Mouse (Mus musculus) cerebellum, adult 8-10 months (tissue): ENCODE measurements around the gene Lims1.
A peak's percentile ranks its signal among the peaks of the same experiment; 100 is the strongest.

ENCODE experiments used
- DNase-seq: peaks from one replicate; pipeline ENCODE4 v3.0.0; 2022

Gene Lims1

DNA sequence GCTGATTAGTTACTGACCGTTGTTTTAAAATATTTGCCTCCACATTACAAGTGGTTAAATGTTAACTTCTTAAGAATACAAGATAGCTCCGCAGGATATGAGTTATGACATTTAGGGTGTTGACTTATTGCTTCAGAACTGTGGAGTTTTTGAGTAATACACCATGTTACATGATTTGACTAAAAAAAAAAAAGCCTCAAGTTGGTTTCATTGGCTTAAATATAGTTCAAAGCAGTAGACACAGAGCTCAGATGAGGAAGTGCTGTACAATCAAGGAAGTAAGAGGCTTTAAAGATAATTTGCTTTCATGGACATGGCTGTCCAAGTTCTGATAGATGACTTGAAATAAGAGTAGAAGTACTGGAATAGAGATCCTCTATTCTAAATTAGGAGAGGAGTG is 28.4 kb downstream of the Lims1 start:
- no peak for DNase-seq

DNA sequence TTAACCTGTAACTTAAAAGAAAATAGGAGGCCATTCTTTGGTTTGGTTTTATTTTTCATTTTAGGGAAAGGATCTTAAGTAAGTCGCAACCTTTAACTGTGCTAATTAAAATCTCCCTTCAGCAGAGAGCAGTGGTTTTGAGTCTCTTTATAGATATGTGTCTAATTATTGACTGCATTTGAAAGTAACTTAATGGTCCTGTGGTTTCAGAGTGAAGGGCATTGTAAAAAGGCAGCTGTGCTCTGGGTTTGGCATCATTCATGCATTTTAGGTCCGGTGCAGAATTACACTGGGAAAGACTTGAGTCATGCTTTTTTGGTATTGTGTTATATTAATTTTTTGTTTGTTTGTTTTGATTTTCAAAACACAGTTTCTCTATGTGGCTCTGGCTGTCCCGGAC is 29.1 kb downstream of the Lims1 start:
- DNase-seq: no peak

DNA sequence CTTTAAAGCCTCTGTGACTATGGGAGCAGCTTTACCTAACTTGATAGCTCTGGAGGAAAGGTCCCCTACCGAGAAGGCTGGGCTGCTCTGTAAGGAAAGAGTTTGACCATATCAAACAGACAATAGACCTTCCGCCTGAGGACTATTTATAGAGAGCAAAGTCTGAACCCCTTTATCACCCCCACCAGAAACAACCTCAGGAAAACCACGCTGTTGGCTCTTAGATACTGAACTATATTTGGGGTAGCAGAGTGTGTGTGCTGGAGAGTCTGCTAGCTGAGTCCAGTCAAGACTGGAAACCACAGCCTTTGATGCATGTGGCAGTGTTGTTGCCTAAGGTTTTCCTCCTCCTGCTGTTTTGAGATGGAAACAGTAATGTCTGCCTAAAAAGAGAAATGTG is 31.3 kb downstream of the Lims1 start:
- DNase-seq: no peak

DNA sequence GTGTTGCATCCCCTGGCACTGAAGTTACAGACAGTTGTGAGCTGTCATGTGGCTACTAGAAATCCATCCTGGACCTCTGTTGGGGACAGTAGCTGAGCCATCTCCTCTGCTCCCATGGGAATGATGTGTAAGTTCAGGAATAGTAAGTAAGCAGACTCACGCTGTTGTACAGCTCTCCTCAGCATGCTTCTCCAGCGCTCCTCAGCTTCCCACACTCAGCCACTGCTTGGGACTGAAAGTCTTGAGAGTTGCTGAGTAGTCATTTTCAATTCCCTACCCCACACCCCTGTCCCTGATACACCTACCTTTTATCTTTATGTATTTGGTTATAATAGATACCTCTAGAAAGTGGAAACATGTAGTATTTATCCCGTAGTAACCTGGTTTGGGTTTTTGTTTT is 33.2 kb downstream of the Lims1 start:
- DNase-seq: no peak

DNA sequence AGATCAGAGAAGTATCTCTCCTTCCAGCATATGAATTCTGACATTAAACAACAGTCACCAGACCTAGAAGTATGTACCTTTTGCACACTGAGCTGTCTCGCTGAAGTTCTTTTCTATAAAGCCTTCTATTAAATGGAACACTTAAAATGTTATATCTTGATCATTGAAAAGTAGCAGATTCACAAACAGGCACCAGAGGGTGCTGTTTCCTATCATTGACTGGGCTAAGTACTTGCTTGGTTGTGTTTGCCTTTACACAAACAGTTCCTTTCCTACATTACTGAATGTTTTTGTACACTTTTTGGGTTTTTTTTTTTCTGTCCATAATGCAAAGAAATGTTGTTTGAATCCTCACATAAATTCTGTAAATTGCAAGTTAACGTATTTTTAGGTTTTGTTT is 35.9 kb downstream of the Lims1 start:
- peak; percentile 48 for DNase-seq

DNA sequence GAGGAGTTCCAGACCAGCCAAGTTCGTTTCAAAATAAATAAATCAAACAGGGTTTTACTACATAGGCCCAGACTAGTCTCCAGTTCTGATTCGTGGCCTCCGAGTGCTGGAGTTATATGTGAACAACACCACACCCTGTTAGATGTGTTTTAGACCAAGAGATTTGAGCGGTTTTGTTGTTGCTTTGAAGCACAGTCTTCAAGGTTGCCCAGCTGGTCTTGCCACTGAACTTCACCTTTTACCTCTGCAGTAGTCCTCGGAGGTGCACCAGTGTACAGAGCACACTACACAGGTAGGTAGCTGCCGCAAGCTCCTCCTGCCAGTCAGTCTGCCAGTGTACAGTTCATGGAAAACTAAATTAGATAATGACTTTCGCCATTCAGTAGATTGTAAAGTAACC is 36.7 kb downstream of the Lims1 start:
- DNase-seq: no peak

DNA sequence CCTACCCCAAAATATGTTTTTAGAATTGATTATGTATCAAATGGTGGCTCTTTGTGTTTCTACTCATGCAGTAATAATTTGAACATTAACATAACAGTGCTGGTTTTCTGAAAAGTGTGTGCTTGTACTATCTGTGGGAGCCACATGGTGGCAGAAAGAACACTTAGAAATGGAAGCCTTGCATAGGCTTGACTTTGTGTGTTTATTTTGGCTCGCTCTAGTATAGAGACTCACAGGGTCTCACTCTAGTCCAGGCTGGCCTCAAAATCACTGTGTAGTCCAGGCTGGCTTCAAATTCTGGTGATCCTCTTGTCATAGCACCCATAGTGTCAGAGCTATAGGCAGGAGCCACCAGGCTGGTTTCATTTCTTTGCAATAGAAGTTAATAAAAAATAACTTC is 39.5 kb downstream of the Lims1 start:
- DNase-seq: no peak

DNA sequence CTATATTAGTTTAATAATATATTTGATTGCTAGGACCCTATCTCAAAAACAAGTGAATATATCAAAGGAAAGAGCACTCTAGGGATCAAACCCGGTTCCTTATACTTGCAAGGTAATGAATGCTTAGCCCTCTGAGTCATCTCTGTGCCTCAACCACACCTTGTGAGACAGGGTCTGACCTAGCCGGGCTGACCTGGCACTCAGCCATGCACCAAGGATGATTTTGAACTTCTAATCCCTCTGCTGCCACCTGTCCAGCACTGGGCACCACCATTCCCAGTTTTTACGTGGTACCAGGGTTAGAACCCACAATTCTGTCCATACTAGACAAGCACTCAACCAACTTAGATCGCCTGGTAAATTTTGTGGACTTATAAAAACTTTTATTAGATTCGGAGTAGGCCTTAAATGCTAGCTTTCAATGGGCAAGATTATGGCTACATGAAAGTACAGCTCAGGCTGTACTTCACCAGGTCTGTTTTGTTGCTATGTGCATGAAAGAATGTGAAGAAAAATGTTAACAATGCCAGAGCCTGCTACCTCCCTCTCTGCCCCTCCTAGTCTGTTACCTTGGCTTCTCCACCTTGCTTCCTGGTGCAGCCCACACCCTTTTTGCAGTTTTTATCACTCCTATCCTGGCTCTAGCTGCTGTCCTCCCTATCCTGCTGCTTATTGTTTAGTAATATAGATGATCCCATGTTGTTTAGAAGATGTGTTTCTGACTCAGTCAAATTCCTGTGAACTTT is 41.7 kb downstream of the Lims1 start:
- no peak for DNase-seq

DNA sequence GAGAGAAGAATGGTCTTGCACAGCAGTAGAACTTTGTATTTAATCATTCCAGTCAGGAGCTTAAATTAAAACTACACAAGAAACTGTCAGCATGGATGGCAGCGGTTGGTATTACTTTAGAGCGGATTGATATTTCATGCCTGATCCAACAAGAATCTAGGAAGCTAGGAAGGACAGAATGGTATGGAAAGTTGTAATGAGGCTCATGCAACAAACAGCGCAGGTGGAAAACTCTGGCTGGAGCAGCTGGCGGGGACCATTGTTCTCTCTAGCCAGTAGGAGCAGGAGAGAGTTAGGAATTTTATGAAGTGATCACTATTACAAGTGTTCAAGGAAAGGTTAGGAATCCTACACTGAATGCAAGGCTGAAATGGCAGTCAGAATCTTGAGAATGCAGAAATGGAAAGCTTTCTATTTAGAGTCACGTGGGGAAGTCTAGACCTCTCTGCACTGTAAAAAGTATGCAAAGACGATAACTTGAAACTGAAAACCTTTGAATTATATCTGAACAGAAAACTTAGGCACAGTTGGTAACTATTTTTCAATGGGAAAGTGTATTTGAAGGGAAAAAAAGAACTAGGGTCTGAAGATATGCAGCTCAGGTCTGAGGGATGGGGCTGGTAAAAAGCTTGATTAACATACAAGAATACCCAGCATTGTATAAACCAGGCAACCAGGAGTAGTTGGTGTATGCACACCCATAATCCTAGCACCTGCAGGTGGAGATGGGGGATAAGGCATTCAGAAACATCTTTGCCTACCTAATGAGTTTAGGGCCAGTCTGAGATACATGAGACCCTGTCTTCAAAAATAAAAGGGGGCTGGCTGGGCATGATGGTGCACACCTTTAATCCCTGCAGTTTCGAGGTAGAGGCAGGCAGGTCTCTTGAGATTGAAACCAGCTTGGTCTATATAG is 45.8 kb downstream of the Lims1 start:
- no peak for DNase-seq

DNA sequence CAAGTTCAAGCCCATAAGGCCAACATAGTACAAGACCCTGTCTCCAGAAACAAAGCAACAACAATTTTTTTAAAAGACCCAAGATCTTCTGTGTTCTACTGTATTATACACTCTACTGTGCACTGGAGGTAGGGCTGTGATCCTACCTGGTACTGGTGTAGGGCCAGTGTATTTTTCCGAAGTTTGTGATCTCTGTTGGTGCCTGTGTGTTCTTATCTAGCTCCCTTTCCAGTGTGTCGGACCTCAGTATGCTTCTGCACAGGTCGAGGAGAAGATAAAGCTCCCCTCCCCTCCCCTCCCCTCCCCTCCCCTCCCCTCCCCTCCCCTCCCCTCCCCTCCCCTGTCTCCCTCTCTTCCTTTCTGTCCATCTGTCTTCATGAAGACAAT is 46.4 kb downstream of the Lims1 start:
- no peak for DNase-seq

DNA sequence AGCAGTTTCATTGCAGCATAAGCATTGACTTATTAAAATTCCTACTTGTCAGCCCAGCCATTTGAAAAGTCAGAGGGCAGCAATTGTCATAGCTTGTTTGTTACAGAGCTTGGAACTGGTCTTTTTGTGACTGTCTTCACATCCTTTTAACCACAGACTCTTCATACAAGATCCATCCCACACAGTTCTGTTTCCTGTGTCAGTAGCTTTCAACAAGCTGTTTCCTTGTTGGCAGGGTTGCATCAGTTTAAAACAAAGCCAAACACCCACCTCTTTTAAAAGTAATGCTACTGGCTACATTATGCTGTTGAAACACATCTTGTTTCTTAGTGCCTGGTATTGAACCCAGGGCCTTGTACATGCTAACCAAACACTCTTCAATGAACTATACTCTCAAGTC is 46.9 kb downstream of the Lims1 start:
- no peak for DNase-seq

DNA sequence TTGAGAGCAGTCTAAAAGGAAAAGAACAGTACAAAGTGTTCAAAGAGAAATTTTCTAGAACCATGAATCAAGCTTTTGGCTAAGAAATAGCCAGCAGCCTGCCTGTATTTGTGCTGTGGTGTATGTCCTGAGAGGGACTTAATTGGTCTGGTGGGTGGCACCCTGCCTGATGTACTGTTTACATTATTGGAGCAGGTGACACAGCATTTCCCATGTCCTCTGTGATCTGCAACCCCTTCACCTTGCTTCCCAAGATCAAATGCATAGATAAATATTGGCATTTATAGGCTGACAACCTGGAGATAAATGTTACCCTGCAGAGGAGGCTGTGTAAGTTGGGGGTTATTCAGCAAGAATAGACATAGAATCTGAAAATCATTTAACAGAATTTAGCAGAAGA is 47.3 kb downstream of the Lims1 start:
- no peak for DNase-seq

DNA sequence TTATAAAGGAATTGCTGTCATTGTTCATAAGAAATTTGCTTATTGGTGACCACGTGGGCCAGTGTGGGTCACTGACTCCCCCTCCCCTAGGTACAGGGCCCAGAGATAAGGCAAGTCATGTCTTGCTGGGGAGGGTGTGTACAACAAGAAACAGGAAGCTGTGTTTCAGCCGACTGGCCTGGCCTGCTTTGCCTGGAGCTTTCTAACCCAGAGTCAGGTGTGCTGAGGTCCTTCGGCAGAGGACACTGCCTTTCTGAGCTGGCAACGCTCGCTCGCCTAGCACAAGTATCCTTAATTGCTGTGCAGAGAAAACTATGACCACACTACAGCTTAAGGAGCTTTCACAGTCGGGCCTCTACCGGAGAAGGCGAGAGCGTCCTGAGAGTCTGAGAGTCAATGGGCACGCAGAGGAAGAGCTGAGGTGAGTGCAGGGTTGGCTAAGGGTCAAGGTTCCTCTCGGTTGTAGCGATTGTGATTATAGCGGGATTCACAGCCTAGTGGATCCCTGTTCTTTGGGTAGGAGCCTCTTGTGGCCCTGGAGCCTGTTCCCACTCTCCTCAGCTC is 48.1 kb downstream of the Lims1 start:
- DNase-seq: no peak

DNA sequence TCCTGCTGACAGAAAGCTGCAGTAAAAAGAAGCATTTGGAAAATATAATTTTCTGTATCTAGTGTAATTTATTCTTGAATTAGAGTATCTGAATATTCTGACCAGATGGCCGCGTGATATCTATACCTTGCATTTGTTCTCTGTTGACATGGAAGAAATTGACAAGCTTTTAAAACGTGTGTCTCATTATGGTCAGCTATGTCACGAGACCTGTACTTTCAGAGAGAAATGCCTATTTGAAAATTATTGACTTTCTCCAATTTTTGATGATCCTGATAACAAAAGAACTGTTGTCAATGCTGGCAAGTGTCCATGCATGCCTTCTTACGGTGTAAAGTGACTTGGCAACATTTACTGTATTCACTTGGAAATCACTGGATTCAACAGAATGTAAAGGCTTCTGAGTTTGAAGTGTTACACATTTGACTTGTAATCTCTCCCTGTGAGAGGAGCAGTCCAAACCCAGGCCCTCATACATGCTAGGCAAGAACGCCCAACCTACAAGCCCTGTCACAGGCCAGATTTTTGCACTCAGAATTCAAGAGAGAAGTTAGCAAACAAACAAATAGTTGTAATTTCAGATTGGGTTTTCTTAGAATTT is 49.3 kb downstream of the Lims1 start:
- no peak for DNase-seq

DNA sequence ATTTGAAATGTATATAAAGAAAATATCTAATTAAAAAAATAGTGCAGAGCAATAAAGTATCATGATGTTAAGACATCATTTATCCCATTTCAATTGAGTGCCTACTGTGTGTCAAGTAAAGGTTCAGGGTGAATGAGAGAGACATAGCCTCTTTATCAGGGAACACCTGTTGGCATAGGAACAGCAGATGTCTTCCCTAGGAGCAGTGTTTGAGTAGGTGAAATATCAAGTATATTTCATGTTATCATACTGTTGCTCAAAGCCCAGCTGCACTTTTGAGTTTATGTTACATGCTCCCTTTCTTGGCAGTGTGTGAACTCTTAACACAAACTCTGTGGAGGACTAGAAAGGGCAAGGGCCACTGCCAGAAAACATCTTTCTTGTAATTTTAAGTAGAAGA is 50.6 kb downstream of the Lims1 start:
- DNase-seq: no peak

DNA sequence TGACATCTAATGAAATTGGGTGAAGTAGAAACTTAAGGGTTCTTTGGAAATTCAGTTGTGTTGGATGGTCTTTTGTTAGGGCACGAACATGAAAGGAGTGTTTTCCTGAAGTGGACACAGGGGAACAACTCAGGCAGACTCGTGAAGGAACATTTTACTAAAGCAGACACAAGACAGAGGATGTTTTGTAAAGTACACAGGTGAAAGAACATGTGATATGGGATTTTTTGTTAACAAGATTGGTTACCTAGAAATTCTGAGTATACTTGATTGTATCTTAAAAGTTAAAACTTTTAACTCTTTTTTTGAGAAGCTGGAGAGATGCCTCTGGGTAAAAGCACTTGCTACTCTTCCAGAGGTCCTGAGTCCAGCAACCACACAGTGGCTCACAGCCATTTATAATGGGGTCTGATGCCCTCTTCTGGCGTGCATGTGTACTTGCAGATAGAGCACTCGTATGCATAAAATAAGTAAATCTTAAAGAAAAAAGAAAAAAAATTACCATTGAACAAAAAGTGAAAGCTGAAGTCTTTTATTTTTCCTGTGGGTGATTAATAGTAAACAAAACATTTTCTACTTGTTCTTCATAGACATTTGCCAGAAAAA is 54.4 kb downstream of the Lims1 start:
- no peak for DNase-seq

DNA sequence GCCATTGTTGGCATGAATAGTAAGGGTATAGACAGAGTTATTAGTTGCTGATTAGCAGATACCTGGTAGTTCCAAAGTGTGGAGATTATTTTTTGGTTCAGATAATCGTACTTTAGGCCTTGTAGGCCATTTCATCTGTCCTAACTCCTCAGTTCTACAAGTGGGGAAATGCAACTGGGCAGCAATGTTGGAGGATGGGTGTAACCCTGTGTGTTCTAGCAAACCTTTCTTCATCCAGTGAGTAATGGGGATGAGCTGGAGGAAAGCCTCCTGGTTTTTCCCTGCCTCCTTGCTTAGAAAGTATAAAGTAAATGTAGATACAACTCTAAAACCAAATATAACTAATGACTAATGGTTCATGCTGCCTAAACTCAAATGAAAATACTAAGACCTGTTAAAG is 55.1 kb downstream of the Lims1 start:
- DNase-seq: no peak

DNA sequence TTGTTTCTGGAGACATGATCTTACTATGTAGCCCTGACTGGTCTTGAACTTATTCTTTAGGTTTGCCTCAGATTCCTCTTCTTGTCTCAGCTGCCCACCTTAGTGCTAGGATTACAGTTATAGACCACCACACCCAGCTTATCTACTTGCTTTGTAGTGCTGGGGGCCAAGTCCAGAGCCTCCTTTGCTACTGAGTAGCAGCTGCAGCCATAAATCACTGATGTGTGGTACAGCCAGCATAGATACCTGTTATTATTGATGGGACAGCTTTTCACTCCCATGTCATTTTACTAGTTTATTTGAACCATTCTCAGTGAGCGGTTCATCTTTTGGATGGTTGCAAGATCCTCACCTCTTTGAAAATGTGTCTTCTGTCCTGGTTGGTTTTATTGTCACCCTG is 56.4 kb downstream of the Lims1 start:
- DNase-seq: no peak

DNA sequence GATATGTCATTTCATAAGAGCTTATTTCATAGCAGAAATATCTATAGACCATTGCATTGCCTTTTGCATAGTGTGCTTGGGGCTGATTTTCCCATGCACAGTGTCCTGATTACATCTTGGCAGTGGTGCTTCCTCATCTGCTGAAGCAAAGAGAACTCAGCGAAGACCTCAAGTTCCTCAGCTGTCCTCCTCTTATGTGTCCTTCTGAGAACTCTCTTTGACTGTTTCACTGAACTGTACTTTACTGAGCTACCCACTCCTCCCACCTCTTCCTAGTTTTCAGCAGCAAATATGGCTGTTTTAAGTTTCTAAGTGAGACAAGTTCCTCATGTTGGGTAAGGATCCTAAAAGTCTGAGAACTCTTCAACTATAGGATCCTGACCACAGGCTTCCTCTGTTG is 58.6 kb downstream of the Lims1 start:
- DNase-seq: no peak

DNA sequence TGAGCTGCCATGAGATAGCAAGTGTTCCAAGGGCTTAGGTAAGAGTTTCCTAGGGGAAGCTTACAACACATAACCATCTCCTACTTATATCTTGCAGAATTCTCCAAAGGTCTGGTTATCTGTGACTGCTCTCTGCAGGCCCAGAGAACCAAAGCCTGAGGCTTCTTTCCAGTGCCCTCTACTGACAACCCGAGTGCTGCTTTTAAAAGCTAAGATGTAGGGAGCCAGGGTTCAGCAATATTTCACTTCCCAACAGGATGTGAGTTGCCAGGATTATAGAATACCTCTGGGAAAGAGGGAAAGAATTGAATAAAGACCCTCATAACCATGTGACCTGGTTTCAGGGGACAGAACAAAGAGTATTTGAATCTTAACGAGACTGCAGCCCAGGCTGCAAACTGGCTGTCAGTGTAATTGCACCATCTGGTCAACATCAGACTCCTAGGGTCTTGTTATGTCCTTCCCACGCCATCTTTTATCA is 59.4 kb downstream of the Lims1 start:
- no peak for DNase-seq

DNA sequence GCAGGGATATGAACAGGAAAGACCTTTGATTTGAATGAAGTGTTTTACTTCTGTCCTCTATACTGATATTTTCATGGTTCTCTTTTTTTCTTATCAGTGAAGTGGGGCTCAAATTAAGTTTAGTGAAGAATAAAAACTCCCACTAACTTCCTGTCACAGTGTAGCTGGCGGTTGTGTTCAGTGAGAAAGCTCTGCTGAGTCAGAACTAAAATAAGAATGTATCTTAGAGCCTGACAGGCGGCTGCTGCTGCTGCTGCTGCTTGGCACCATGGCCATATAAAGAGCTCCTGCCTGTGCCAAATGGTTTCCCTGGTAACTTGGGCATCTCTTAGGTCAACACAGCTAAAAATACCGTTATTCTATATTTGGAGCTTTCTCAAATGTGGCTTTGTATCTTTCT is 60.0 kb downstream of the Lims1 start:
- no peak for DNase-seq

DNA sequence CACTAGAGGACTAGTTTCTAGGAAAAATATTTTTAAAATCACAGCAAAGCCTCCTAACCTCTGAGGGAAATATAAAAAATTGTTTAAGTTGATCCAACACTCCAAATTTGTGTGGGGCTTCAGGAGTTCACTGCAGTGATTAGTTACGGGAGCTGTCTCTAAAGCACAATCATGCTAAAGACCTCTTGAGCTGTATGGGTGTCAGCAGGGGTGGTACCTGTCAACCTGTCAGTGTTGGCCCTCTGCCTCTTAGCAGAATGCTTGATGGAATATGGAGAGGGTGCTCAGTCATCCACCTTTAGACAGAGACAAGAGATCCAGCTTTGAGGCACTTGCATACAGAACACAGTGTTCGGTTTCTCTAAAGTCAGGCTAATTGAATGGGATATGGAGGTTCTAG is 60.5 kb downstream of the Lims1 start:
- DNase-seq: peak; percentile 64

DNA sequence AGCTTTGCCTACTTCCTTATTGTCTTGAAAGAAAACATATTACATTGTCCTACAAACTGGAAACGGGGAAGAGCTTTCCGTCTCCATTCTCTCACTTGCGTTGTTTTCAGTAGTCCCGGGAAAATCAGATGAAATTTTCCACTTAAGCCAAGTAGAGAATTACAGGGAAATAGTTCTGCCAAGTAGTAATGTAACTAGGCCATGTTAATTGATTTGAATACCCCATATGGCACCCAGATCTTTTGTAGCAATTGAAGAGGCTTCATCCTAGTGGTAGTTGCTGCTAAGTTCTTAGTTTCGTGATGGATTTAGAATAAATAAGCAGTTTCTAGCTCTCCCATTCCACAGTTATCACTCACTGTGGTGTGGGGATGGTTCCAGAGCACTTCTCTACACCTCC is 62.4 kb downstream of the Lims1 start:
- DNase-seq: no peak
